Comparison of ENCODE assay signal across 10 mouse cellular contexts in genomic region chr16:90387961-90388360, GRCm38 (mm10). TPM values are rescaled to one million over a fixed set of nuclear protein-coding genes. Genes with fewer than 3 reads are reported as not detected.
DNase-seq lines count a peak whose midpoint lies in the region; ATAC-seq and TF ChIP-seq lines count a peak whose summit lies in the region.
"Had no signal": no experiment of that assay in that cellular context is flagged by ENCODE, and none has a peak within 500 bp of the region (broad histone marks: within the 10 kb centered on the region; RNA-seq: fewer than 3 reads in every experiment).

No protein-coding gene starts in this region.

- no peak for ATAC-seq in heart, embryonic 15.5 days (replicated peaks; ENCODE audit: insufficient number of reproducible peaks, insufficient read depth, low FRiP score, low read depth)
- no peak for ATAC-seq in embryonic facial prominence, embryonic 12.5 days (ENCODE audit: insufficient number of reproducible peaks, insufficient read depth, low FRiP score, low TSS enrichment)
- no peak for ATAC-seq in hindbrain, embryonic 15.5 days (ENCODE audit: low FRiP score, low read depth)
- ATAC-seq in liver, postnatal 0 days, result no peak

- peak overlapping the region; percentile 64 for H3K27ac ChIP-seq in heart, embryonic 15.5 days
- 0 out of 2 replicates have a peak overlapping the region, but pooled peaks have one; percentile 2 for H3K27ac ChIP-seq in embryonic facial prominence, embryonic 12.5 days
- H3K27ac ChIP-seq in hindbrain, embryonic 15.5 days (replicated peaks), result no peak overlapping the region
- H3K27ac ChIP-seq in liver, postnatal 0 days (ENCODE audit: low read depth), result no peak overlapping the region

- peak overlapping the region; percentile 62 for H3K4me3 ChIP-seq in heart, embryonic 15.5 days
- peak overlapping the region; percentile 90 for H3K4me3 ChIP-seq in embryonic facial prominence, embryonic 12.5 days
- H3K4me3 ChIP-seq in hindbrain, embryonic 15.5 days, result peak overlapping the region; percentile 93
- no peak overlapping the region for H3K4me3 ChIP-seq in liver, postnatal 0 days (ENCODE audit: low read depth, low read length)

- intact Hi-C loops in left cerebral cortex, postnatal 4 days (cut with DNase I), result no loop called here

- peak overlapping the region; percentile 1; the same call in 1 of the 2 replicates for H3K9ac ChIP-seq in heart, embryonic 15.5 days
- H3K9ac ChIP-seq in embryonic facial prominence, embryonic 12.5 days, result peak overlapping the region; percentile 40; the same call in 1 of the 2 replicates
- H3K9ac ChIP-seq in hindbrain, embryonic 15.5 days, result no peak overlapping the region
- no peak overlapping the region for H3K9ac ChIP-seq in liver, postnatal 0 days (replicated peaks)

- H3K4me1 ChIP-seq in heart, embryonic 15.5 days (replicated peaks), result peaks cover 58% of the 10 kb centered on the region
- peaks cover 34% of the 10 kb centered on the region for H3K4me1 ChIP-seq in embryonic facial prominence, embryonic 12.5 days
- H3K4me1 ChIP-seq in hindbrain, embryonic 15.5 days (replicated peaks), result peaks cover 46% of the 10 kb centered on the region
- H3K4me1 ChIP-seq in liver, postnatal 0 days (ENCODE audit: insufficient read depth), result peaks cover 12% of the 10 kb centered on the region

- WGBS in heart, embryonic 15.5 days, result 48% methylated on average over 4 of the region's 4 CpGs
- WGBS in embryonic facial prominence, embryonic 12.5 days, result 51% methylated on average over 4 of the region's 4 CpGs
- WGBS in hindbrain, embryonic 15.5 days, result 54% methylated on average over 4 of the region's 4 CpGs
- WGBS in liver, postnatal 0 days (ENCODE audit: insufficient replicate concordance), result 54% methylated on average over 4 of the region's 4 CpGs

- H3K27me3 ChIP-seq in heart, embryonic 15.5 days, result no peaks in the 10 kb centered on the region
- 0 out of 2 replicates have a peak, but pooled peaks cover 1% of the 10 kb centered on the region for H3K27me3 ChIP-seq in embryonic facial prominence, embryonic 12.5 days
- no peaks in the 10 kb centered on the region; the same call in 1 of the 2 replicates for H3K27me3 ChIP-seq in hindbrain, embryonic 15.5 days
- H3K27me3 ChIP-seq in liver, postnatal 0 days (ENCODE audit: insufficient read depth, low read length), result peaks cover 30% of the 10 kb centered on the region

- peaks cover 6% of the 10 kb centered on the region for H3K36me3 ChIP-seq in heart, embryonic 15.5 days
- H3K36me3 ChIP-seq in embryonic facial prominence, embryonic 12.5 days, result peaks cover 28% of the 10 kb centered on the region
- H3K36me3 ChIP-seq in hindbrain, embryonic 15.5 days, result peaks cover 9% of the 10 kb centered on the region
- H3K36me3 ChIP-seq in liver, postnatal 0 days (replicated peaks; ENCODE audit: insufficient read depth, low read length), result 0 out of 2 replicates have a peak, but pooled peaks cover 4% of the 10 kb centered on the region

- TF ChIP-seq CTCF in liver, postnatal 0 days (IDR thresholded peaks at IDR 0.05; ENCODE audit: low read depth), result no peak

- no peaks in the 10 kb centered on the region for H3K9me3 ChIP-seq in heart, embryonic 15.5 days (replicated peaks)
- H3K9me3 ChIP-seq in embryonic facial prominence, embryonic 12.5 days, result no peaks in the 10 kb centered on the region
- no peaks in the 10 kb centered on the region for H3K9me3 ChIP-seq in hindbrain, embryonic 15.5 days
- H3K9me3 ChIP-seq in liver, postnatal 0 days (ENCODE audit: low read length), result no peaks in the 10 kb centered on the region

- DNase-seq in heart, adult 18-20 months, result no peak
- DNase-seq in liver, postnatal 0 days, result no peak
- no peak for DNase-seq in right cerebral cortex, postnatal 10 days (ENCODE audit: low spot score in 2 of 2)
- no peak for DNase-seq in left cerebral cortex, postnatal 4 days
- DNase-seq in frontal cortex, postnatal 14 days (ENCODE audit: low spot score in 2 of 2), result no peak
- DNase-seq: cerebellum, adult 11 months; thymus, postnatal 36 days had no signal

- H3K4me2 ChIP-seq in heart, embryonic 15.5 days, result peak overlapping the region; percentile 75
- H3K4me2 ChIP-seq in embryonic facial prominence, embryonic 12.5 days (replicated peaks), result peak overlapping the region; percentile 79
- peak overlapping the region; percentile 82 for H3K4me2 ChIP-seq in hindbrain, embryonic 15.5 days
- H3K4me2 ChIP-seq in liver, postnatal 0 days (ENCODE audit: low read depth, low read length), result 0 out of 2 replicates have a peak overlapping the region, but pooled peaks have one; percentile 6

- no peak for TF ChIP-seq EP300 in liver, postnatal 0 days (IDR thresholded peaks at IDR 0.05; ENCODE audit: low read depth)

RNA-seq across cellular contexts. Expression of gene Hunk, which starts 2.1 kb away (rescaled TPM):
- 7.2 and 9.8 TPM in 2 replicates for polyA plus RNA-seq in heart, embryonic 15.5 days (2015; fragmentation: Nextera tagmentation; extraction: Ambion mirVana)
- under 1 TPM; 0.36 to 0.40 TPM for total RNA-seq in heart, adult 18-20 months (2021)
- 23.8 and 25.0 TPM in 2 replicates for polyA plus RNA-seq in embryonic facial prominence, embryonic 12.5 days (2016; fragmentation: Nextera tagmentation; extraction: Ambion mirVana)
- 6.3 and 7.1 TPM in 2 replicates for polyA plus RNA-seq in hindbrain, embryonic 15.5 days (2015; fragmentation: Nextera tagmentation; extraction: Ambion mirVana)
- polyA plus RNA-seq in liver, postnatal 0 days (2015; fragmentation: Nextera tagmentation; extraction: Ambion mirVana), result 1.1 and 1.2 TPM in 2 replicates
- total RNA-seq in left cerebral cortex, postnatal 4 days (2021), result 10 to 100 TPM; 12.6 to 15.2 TPM

Comparison
In these comparisons a context has a peak if more than half of its experiments do, and no peak if none do; other contexts are left out.
1. H3K27ac ChIP-seq: peak in heart, embryonic 15.5 days (single experiment) and embryonic facial prominence, embryonic 12.5 days (single experiment); none in hindbrain, embryonic 15.5 days (single experiment) and liver, postnatal 0 days (single experiment).
2. H3K4me2 ChIP-seq: peak in every context shown above with its lines; median percentile 82 in hindbrain, embryonic 15.5 days; 79 in embryonic facial prominence, embryonic 12.5 days; 75 in heart, embryonic 15.5 days; 6 in liver, postnatal 0 days.
3. H3K9ac ChIP-seq: peak in heart, embryonic 15.5 days (single experiment) and embryonic facial prominence, embryonic 12.5 days (single experiment); none in hindbrain, embryonic 15.5 days (single experiment) and liver, postnatal 0 days (single experiment).